Mouse (Mus musculus) megakaryocyte, embryonic 14.5 days (primary cell): Measurements from ENCODE around the gene Rin3.

Experiments
- FLI1 ChIP-seq: IDR thresholded peaks from 2 replicates; pipeline ENCODE4 v1.6.1; 2012; ENCODE audit warnings: low read length, inconsistent platforms, mixed read lengths
- GATA1 ChIP-seq: IDR thresholded peaks from 3 replicates; pipeline ENCODE4 v1.6.1; 2012; ENCODE audit warnings: mixed read lengths, low read length, inconsistent platforms, borderline replicate concordance

- TF ChIP-seq GATA1 (no peak), FLI1 (no peak)
Measured at GRCm38 (mm10) chr12:102269144-102269543, 13.7 kb upstream of the Rin3 start.
